Mouse (Mus musculus): ENCODE measurements around the gene Lsmem1. TPM values are rescaled to one million over a fixed set of nuclear protein-coding genes. Genes with fewer than 3 reads are reported as not detected.
A peak's percentile ranks its signal among the peaks of the same experiment; 100 is the strongest.
"Not testable (repeated sequence)": the region's sequence is repeated elsewhere in the genome, so short reads cannot be mapped to it uniquely, and the experiment has no call there.

Gene Lsmem1
- total RNA-seq, 1 experiment from 2014 or later, result not detected

- no peak for DNase-seq
Observed at GRCm38 (mm10) chr12:40214888-40215876, 15.9 kb upstream of the Lsmem1 start.

- DNase-seq, result no peak
Observed at GRCm38 (mm10) chr12:40209049-40209448, 9.8 kb upstream of the Lsmem1 start.

- no peak for DNase-seq
Observed at GRCm38 (mm10) chr12:40207909-40208308, 8.6 kb upstream of the Lsmem1 start.

GRCm38 (mm10) chr12:40202161-40203035 is 3.1 kb upstream of the Lsmem1 start:
- peak; percentile 2 for DNase-seq

GRCm38 (mm10) chr12:40200484-40201235 is 1.4 kb upstream of the Lsmem1 start:
- DNase-seq, result no peak

GRCm38 (mm10) chr12:40199795-40200402 is 609 bp upstream of the Lsmem1 start:
- peak; percentile 35 for DNase-seq

- DNase-seq, result no peak
Observed at GRCm38 (mm10) chr12:40198427-40198826, 863 bp downstream of the Lsmem1 start.

GRCm38 (mm10) chr12:40198019-40198418 is 1.3 kb downstream of the Lsmem1 start:
- no peak for DNase-seq

GRCm38 (mm10) chr12:40197511-40197910 is 1.8 kb downstream of the Lsmem1 start:
- no peak for DNase-seq

GRCm38 (mm10) chr12:40185474-40185873 is 13.8 kb downstream of the Lsmem1 start:
- no peak for DNase-seq

- DNase-seq, result peak; percentile 57
Observed at GRCm38 (mm10) chr12:40177089-40177488, 22.2 kb downstream of the Lsmem1 start.

- no peak for DNase-seq
Observed at GRCm38 (mm10) chr12:40176158-40176557, 23.1 kb downstream of the Lsmem1 start.

- not testable (repeated sequence) for DNase-seq
Observed at GRCm38 (mm10) chr12:40175171-40175570, 24.1 kb downstream of the Lsmem1 start.

- no peak for DNase-seq
Observed at GRCm38 (mm10) chr12:40171637-40172036, 27.7 kb downstream of the Lsmem1 start.

GRCm38 (mm10) chr12:40169675-40170074 is 29.6 kb downstream of the Lsmem1 start:
- no peak for DNase-seq

GRCm38 (mm10) chr12:40164621-40165020 is 34.7 kb downstream of the Lsmem1 start:
- DNase-seq, result no peak

GRCm38 (mm10) chr12:40160777-40161176 is 38.5 kb downstream of the Lsmem1 start:
- no peak for DNase-seq

- DNase-seq, result no peak
Observed at GRCm38 (mm10) chr12:40154188-40154587, 45.1 kb downstream of the Lsmem1 start.

- no peak for DNase-seq
Observed at GRCm38 (mm10) chr12:40152353-40153069, 46.8 kb downstream of the Lsmem1 start.

GRCm38 (mm10) chr12:40147319-40147718 is 52.0 kb downstream of the Lsmem1 start:
- no peak for DNase-seq

GRCm38 (mm10) chr12:40146510-40146909 is 52.8 kb downstream of the Lsmem1 start:
- no peak for DNase-seq

Measured in adrenal gland, postnatal 25 days (tissue).